Mouse (Mus musculus) bone marrow, adult 2 months (tissue): ENCODE data around the gene Dlg2. TPM values are rescaled to one million over a fixed set of nuclear protein-coding genes. Genes with fewer than 3 reads are reported as not detected.

ENCODE experiments used
- H3K27ac ChIP-seq: fragments of 200-500 bp; 2 replicates; pipeline ENCODE4 v1.5.1; 2012; ENCODE audit warnings: low read depth, mild to moderate bottlenecking, control low read depth, inconsistent platforms, low read length; ENCODE audit not compliant: control insufficient read depth, poor library complexity, insufficient read depth
- H3K4me1 ChIP-seq: fragments of 200-500 bp; 2 replicates; pipeline ENCODE4 v1.6.1; 2011; ENCODE audit warnings: low read length; ENCODE audit not compliant: control insufficient read depth, insufficient read depth
- H3K4me3 ChIP-seq: fragments of 200-500 bp; replicated peaks from 2 replicates; pipeline ENCODE3; 2011; ENCODE audit warnings: mild to moderate bottlenecking, low read depth, low read length, control low read depth; ENCODE audit not compliant: control insufficient read depth
- CTCF ChIP-seq: fragments of 200-500 bp; IDR thresholded peaks from 2 replicates; pipeline ENCODE4 v1.5.1; 2011; ENCODE audit warnings: low read length, control low read depth; ENCODE audit not compliant: control insufficient read depth, insufficient read depth
- POLR2A ChIP-seq: fragments of 200-500 bp; IDR thresholded peaks from 2 replicates; pipeline ENCODE4 v1.6.1; 2011; ENCODE audit warnings: low read depth, mild to moderate bottlenecking, control low read depth, low read length, borderline replicate concordance; ENCODE audit not compliant: control insufficient read depth
- WGBS: fragments of 180-500 bp; shearing (Covaris S2); methylation state at CpG from one replicate; pipeline ENCODE4 v1.1.7; 2018; 5-methylcytosine and 5-hydroxymethylcytosine counted together
- polyA plus RNA-seq: library from polyadenylated mRNA; stranded (reverse); fragments of >200 nt; gene quantifications from 2 replicates; pipeline ENCODE4 v1.2.4, GENCODE M21; 2011; ENCODE audit warnings: low replicate concordance; ENCODE audit not compliant: missing spikeins, insufficient read depth, insufficient read length

The Dlg2 gene
- polyA plus RNA-seq, 1 experiment, result 11.7 TPM

DNA sequence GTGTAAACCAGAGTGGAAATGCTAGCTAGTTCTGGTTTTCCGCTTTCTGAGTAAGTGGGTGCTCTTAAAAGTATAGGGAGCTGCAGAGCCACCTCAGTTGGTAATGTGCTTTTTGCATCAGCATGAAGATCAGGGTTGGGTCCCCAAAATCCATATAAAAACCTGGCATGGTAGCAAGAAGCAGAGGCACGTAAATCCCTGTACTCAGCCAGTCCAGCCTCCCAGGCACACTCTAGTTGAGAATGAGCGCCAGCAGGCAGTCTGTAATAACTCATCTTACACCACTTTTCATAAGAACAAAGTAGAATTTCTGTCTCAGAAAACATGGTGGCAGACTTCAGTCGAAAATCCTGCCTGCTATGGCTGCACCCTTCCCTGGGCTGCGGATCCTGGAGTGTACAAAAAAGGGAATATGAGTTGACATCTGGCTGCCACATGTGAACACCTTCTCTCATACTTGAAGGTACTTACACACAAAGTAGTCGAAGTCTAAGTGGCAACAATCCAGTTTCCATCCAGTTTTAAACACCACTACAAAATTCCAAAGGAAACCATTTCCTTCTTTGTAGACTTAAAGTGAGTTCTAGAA is 1915.7 kb downstream of the Dlg2 start:
- 72% methylated on average over 6 of the region's 6 CpGs for WGBS
- H3K4me3 ChIP-seq, result no peak overlapping the region
- TF ChIP-seq POLR2A, result no peak
- no peak for TF ChIP-seq CTCF
- no peaks in the 10 kb centered on the region for H3K4me1 ChIP-seq
- no peak overlapping the region for H3K27ac ChIP-seq

DNA sequence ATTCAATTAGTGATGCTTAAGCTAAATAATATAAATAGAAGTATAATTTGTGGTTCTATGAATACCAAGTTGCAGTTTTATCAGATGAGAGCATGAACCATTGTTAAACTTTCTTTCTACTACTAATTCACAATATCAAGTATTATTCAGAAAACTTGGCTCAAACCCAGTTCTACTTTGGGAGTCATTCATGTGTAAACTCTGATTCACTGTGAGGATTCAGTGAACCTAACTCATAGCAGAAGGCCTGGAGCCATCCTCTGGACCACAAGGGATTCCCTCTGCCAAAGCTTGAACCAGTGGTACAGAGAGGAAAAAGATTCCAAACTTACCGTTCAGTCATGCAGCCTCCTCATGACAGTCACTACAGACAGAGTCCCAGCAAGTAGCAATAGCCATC is 1920.3 kb downstream of the Dlg2 start:
- H3K27ac ChIP-seq, result no peak overlapping the region
- no peaks in the 10 kb centered on the region for H3K4me1 ChIP-seq
- H3K4me3 ChIP-seq, result no peak overlapping the region
- TF ChIP-seq CTCF, result no peak
- TF ChIP-seq POLR2A, result no peak
- 89% methylated on average over 1 of the region's 1 CpGs for WGBS

DNA sequence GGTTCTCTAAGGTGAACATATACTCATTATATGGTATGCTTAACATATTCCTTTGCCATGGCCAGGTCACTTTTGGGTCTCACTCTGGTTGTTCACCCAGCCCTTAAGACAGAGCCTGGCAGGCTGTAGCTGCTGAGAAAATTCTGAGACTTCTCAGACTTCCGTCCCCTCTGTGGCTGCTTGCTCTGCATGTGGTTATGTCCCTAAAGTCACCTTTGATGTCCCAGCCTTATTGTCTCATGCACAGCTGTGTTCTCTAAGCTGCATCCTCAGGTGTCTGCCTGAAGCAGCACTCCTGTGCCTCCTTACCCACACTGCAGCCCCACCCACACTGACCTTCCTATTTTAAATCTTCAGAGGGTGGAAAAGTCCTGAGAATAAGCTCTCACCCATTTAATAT is 1922.4 kb downstream of the Dlg2 start:
- H3K4me3 ChIP-seq, result no peak overlapping the region
- no peaks in the 10 kb centered on the region for H3K4me1 ChIP-seq
- H3K27ac ChIP-seq, result no peak overlapping the region
- WGBS, result 69% methylated on average over 1 of the region's 1 CpGs
- TF ChIP-seq CTCF (no peak), POLR2A (no peak)

DNA sequence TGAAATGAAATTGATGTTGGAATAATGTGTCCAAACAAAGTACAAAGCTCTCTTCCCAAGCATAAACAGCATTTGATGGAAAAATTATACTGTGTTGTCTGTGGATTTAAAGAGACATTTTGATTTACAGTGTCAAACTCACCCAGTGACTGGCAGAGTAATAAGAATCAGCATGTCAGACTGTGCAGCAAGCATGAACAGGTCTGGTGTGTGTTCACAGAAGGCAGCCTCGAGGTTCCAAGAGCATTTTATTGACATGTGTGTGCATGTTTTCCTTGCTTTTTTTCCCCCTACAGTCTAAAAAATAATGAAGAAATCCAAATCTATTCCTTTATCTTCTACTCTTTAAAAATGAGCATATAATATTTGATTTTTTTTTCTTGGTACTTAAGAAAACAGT is 1924.1 kb downstream of the Dlg2 start:
- H3K27ac ChIP-seq, result no peak overlapping the region
- 57% methylated on average over 1 of the region's 1 CpGs for WGBS
- TF ChIP-seq CTCF, result no peak
- TF ChIP-seq POLR2A, result no peak
- no peaks in the 10 kb centered on the region for H3K4me1 ChIP-seq
- H3K4me3 ChIP-seq, result no peak overlapping the region

DNA sequence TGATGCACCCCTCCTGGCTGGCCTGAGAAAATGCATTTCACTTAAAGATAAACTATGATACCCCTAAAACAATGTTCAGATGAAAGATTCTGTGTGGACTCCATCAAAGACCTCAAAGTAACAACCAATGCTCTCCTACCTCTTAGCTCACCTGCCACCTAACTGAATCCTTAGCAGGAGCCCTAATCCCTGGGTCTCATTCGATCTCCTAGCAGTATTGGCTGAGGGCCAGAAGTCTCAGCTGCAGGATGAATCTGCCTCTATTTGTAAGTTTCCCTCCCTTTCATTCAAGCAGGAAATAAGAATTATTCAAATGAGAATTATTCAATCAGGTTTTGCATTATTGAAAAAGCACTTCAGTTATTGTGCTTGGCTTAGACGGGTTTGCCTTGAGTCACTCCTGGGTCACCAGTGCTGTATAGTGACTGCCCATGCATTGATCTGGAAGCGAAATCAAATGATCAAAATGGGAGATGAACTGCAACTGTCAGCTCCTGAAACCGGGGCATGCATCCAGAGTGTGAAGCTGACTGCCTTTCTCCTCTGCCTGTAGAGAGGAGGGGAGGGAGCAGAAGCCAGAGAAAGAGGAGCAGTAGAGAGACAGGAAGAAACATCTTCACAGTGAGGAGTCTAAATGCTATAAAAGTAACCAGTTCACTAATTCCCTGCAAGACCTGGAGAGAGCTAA is 1924.7 kb downstream of the Dlg2 start:
- no peaks in the 10 kb centered on the region for H3K4me1 ChIP-seq
- H3K4me3 ChIP-seq, result no peak overlapping the region
- H3K27ac ChIP-seq, result no peak overlapping the region
- WGBS, result 66% methylated on average over 4 of the region's 4 CpGs
- TF ChIP-seq POLR2A (no peak), CTCF (no peak)

DNA sequence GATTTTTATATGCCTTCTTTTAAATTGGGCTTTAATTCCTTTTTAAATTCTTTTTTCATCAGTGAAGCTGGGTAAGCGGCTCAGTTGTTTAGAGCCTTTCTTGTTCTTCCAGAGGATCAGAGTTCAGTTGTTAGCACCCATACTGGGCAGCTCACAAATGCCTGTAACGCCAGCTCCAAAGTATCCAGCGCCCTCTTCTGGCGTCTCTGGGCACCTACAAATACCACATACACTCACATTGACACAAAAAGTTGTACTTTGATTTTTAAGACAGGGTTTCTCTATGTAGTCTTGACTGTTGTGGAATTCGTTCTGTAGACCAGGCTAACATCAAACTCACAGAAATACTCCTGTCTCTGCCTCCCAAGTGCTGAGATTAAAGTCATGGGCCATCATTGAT is 1932.0 kb downstream of the Dlg2 start:
- TF ChIP-seq POLR2A (no peak), CTCF (no peak)
- Histone ChIP-seq H3K27ac (no peak overlapping the region), H3K4me1 (no peaks in the 10 kb centered on the region), H3K4me3 (no peak overlapping the region)
- WGBS, result 72% methylated on average over 5 of the region's 5 CpGs

DNA sequence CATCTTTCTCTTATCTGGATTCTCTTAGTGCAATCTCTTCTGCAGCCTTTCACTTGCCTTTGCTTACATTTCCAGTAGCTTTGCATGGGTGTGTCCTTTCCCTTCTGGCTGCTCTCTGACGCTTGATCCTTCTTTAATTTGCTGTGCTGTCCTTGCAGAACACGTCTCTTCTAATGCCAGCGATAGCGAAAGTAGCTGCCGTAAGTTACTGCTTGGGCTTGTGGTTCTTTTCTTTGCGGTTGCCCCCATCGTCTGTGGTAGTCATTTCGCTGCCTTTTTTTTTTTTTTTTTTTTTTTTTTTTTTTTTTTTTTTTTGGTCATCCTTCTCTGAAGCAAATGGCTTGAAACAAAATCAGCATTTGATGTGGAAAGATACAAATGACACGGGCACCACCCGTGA is 1944.0 kb downstream of the Dlg2 start:
- Histone ChIP-seq H3K27ac (no peak overlapping the region), H3K4me1 (peaks cover 2% of the 10 kb centered on the region; the same call in 1 of the 2 replicates), H3K4me3 (no peak overlapping the region)
- no peak for TF ChIP-seq CTCF
- TF ChIP-seq POLR2A, result no peak
- WGBS, result 7% methylated on average over 10 of the region's 10 CpGs

DNA sequence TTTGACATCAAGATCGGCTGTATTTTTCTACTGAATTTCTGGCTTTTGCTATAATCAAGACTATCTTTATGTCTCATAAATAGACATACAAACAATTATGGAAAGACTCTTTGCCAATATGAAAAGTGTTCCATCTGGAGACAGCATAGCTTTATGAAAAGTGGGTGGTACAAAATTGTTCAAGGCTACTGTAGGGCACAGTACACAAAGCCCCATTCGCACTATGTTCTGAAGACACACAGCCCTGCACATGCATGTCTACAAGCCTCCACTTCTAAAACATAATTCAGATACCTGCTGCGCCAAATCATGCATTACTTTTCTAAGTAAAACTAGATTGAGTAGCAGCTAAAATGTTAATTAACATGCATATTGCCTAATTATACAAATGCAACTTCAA is 1946.5 kb downstream of the Dlg2 start:
- TF ChIP-seq CTCF, result no peak
- TF ChIP-seq POLR2A, result no peak
- no peak overlapping the region for H3K27ac ChIP-seq
- peaks cover 2% of the 10 kb centered on the region; the same call in 1 of the 2 replicates for H3K4me1 ChIP-seq
- 79% methylated on average over 3 of the region's 3 CpGs for WGBS
- no peak overlapping the region for H3K4me3 ChIP-seq

DNA sequence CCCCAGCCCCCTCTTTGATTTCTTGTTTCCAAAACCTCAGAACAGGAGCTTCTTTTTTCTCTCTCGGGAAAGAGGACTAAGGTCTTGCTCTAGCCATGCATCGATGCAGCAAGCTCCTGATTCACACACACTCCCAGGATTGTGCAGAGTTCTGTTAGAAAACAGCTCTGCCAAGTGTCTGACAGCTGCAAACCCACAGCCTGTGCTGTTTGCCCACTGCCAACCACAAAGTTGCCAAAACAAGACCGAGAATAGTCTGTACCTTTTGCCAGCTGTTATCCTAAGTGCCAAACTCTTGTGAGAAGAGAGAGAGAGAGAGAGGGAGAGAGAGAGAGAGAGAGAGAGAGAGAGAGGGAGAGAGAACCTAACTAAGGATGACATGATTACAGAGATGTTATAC is 1948.2 kb downstream of the Dlg2 start:
- Histone ChIP-seq H3K27ac (no peak overlapping the region), H3K4me3 (no peak overlapping the region), H3K4me1 (peaks cover 2% of the 10 kb centered on the region; the same call in 1 of the 2 replicates)
- no peak for TF ChIP-seq CTCF
- no peak for TF ChIP-seq POLR2A
- 9% methylated on average over 3 of the region's 3 CpGs for WGBS
